Mouse (Mus musculus): Measurements from ENCODE around the gene Tfdp2. TPM values are rescaled to one million over a fixed set of nuclear protein-coding genes. Genes with fewer than 3 reads are reported as not detected.

Tfdp2 gene
- total RNA-seq (2023): 10 to 100 TPM; 13.8 to 16.0 TPM

DNA sequence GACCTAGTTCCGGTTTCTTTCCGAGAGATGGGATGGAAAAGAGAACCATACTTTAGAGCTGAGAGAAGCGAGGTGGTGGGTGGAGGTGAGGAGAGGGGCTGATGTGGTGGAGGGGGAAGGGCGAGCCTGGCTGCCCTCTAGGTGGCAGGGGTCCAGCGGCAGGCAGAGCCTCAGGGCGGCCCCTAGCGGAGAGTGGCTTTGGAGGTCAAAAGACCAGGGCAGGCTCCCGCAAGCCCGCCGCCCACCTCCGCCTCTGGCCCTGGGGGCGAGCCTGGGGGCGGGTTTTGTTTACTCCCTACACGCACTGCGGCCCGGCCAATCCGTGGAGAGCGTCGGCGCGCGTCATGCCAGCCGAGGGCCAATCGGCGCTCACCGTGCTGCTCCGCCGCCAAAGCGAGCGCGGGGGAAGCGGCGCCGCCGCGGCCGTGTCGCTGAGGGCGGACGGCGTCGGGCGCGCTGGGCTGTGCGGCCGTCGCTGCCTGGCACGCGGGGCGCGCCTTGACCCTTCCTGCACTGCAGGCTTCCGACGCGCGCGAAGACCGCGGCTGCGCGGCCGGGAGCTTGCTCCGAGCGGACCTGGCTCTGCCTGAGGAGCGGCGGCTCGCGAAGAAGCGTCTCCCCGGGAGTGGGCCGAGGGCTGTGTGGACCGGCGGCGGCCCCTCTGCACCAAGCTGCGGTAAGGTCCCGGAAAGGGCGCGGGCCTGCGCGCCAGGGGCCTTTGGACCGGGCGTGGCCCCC is at the start of gene Tfdp2:
Gene Tfdp2 (plus strand): TSS at position 391 of the 738 bp plus-strand sequence.

GRCm38 (mm10) chr9:96364141-96364838 is 168.2 kb downstream of the Tfdp2 start, which contains the start of gene Atp1b3:
Gene Atp1b3, minus strand, starts transcription at chr9:96364442.

Other genes with a start within 250 kb of the Tfdp2 start
- 10 to 100 TPM; 64.1 to 66.8 TPM for gene Xrn1, start 241.5 kb upstream of the Tfdp2 start, total RNA-seq (2023)
- 1 to 10 TPM; 6.3 to 7.6 TPM for gene Gk5, start 76.9 kb upstream of the Tfdp2 start, total RNA-seq (2023)
- 100 to 1,000 TPM; 592 to 610 TPM for gene Atp1b3, start 168.2 kb downstream of the Tfdp2 start, total RNA-seq (2023)

Data from T-cell, adult 66 days (primary cell).